Mouse (Mus musculus) natural killer cell, adult 2 months (primary cell): ENCODE results near the gene Arpc1a.
A peak's percentile ranks its signal among the peaks of the same experiment; 100 is the strongest.
"Not testable (repeated sequence)": the region's sequence is repeated elsewhere in the genome, so short reads cannot be mapped to it uniquely, and the experiment has no call there.

ENCODE experiments used
- DNase-seq, 2 experiments: peaks; one replicate each; pipeline ENCODE4 v3.0.0; 2022; ENCODE audit warnings: low spot score in 2 of 2

Arpc1a gene

DNA sequence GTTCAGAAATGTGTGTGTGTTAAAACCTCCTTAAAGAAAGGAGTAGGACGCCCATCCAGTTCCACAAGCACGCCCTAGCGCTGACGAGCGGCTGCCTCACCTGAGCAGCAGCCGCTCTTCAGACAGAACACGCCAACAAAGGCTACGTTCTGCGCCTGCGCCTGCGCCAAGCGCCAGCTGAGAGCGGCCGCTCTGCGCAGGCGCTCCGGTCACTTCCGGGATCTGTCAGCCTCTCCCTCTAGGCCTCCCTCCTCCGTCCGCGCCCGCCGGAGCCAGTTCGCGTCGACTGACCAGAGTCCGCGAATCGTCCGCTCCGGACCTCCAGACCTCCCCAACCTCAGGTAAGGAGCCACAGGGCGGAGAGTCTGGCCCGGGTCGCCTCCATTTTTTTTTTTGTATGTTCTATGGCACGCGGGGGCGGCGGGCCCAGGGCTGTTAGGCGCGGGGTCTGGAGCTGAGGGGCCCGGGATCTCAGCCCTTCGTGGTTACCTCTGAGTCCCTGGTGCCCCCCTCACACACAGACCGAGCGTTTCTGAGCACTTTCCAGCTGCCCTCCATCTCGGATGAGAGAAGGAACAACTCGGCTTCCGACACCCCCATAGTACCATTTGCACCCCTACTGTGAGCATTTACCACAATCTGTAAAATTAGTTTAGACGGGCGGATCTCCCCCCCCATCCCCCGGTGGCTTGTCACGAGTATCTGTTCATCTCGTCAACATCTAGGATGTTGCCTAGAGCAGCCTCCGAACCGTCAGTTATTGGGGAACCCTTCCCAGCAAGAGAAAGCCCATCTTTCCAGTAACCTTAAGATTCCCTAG is at the start of gene Arpc1a, which contains the start of gene Kpna7:
TSS of gene Arpc1a (plus strand) at position 199 of the 820 bp plus-strand sequence.
TSS of gene Kpna7 (minus strand) at position 399 of the 820 bp plus-strand sequence.
- DNase-seq = peak; percentile 87 to 93

DNA sequence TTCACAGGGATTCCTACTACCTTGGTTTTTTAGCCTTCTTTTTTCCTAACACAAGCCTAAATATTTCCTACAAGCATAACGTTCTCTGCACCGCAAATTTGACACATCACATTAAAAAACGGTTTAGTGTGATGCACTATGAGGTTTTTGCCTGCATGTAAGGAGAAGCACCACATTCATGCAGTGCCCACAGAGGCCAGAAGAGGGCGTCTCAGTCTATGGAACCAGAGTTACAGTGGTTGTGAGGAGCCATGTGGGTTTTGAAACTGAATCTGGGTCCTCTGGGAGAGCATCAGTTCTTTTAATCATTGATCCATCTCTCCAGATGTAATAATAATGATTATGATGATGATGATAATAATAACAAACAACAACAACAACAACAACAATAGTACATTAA is 42.0 kb upstream of the Arpc1a start:
- no peak for DNase-seq

GRCm38 (mm10) chr5:145042690-145043089 is 40.9 kb upstream of the Arpc1a start, which contains the start of gene 1700018F24Rik:
1700018F24Rik (plus strand) TSS chr5:145042990.
- not testable (repeated sequence) for DNase-seq

GRCm38 (mm10) chr5:145054187-145054586 is 29.4 kb upstream of the Arpc1a start:
- DNase-seq = not testable (repeated sequence)

GRCm38 (mm10) chr5:145057907-145058306 is 25.7 kb upstream of the Arpc1a start:
- DNase-seq = no peak

- no peak for DNase-seq
Measured at GRCm38 (mm10) chr5:145058722-145059121, 24.9 kb upstream of the Arpc1a start.

DNA sequence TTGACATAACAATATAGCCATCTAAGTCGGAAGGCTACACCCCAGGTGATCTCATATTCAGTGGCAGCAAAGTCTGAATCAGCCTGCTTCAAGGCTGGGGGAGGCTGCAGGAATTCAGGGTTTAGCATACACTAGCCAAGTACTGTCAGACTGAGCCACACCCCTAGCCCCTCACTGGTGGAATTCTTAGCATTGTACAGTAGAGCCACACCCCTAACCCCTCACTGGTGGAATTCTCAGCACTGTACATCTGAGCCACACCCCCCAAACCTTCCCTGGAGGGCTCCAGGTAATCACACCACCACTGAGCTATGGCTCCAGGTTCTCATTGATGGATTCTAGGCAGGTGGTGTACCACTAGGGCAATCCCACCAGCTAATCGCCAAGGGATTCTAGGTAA is 24.1 kb upstream of the Arpc1a start:
- DNase-seq = no peak

- DNase-seq = no peak
Measured at GRCm38 (mm10) chr5:145064765-145065340, 18.8 kb upstream of the Arpc1a start.

- DNase-seq = no peak
Measured at GRCm38 (mm10) chr5:145068863-145069262, 14.8 kb upstream of the Arpc1a start.

GRCm38 (mm10) chr5:145069707-145070106 is 13.9 kb upstream of the Arpc1a start:
- peak; percentile 41 to 60 for DNase-seq

DNA sequence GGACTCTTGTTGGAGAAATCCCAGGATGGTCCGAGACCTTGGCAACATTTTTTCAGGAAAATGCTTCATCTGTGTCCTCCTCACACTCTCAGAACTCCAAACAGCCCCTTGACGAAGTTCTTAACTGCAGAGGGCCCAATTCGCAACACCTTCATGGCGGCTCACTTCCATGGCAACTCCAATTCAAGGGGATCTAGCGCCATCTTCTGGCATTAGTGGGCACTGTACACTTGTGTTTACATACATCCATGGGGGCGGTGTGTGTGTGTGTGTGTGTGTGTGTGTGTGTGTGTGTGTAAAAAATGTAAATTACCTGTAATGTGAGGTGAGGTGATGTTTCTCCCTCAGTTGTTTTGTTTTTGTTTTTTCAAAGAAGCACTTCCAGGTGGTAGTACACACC is 12.3 kb upstream of the Arpc1a start:
- DNase-seq = no peak

- no peak for DNase-seq
Measured at GRCm38 (mm10) chr5:145075081-145075480, 8.5 kb upstream of the Arpc1a start.

DNA sequence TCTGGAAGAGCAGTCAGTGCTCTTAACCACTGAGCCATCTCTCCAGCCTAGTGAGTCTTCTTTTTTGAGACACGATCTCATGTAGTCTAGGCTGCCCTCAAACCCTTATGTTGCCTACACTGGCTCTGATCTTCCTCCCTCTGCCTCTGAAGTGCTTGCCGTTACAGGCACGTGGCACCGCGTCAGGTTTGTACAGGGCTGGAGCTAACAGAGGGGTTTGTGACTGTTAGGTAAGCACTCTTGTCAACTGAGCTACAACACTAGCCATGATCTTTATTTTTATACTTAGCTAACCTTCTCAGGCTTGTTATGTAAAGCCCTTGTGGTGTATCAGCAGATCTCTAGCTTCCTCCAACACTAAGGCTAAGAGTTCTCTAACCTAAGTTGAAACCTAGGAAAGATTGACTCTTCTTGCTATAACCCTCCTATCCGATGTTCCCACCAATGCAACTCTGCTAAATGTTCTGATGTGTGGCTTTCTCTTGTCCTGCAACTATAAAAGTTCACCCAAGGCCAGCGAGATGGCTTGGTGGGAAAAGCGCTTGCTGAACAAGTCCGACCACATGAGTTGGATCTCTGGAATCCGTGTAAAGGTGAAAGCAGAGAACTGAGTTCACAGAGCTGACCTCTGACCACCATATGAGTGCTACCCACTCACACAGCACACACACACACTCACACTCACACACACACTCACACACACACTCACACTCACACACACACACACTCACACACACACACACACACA is 1.6 kb upstream of the Arpc1a start:
- no peak for DNase-seq

DNA sequence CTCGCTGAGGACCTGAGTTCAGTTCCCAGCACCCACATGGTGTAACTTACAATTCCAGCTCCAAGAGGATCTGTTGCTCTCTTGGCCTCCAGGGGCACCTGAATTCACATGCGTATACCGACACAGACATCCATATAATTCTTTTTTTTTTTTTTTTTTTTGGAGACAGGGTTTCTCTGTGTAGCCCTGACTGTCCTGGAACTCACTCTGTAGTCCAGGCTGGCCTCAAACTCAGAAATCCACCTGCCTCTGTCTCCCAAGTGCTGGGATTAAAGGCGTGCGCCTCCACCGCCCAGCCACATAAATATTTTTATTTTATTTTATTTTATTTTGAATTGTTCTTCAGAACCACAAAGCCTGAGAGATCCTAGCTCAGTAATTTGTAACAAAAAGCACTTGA is 429 bp upstream of the Arpc1a start:
- not testable (repeated sequence) for DNase-seq

- DNase-seq = no peak
Measured at GRCm38 (mm10) chr5:145084822-145085221, 1.2 kb downstream of the Arpc1a start.

- no peak for DNase-seq
Measured at GRCm38 (mm10) chr5:145088186-145088585, 4.6 kb downstream of the Arpc1a start.

DNA sequence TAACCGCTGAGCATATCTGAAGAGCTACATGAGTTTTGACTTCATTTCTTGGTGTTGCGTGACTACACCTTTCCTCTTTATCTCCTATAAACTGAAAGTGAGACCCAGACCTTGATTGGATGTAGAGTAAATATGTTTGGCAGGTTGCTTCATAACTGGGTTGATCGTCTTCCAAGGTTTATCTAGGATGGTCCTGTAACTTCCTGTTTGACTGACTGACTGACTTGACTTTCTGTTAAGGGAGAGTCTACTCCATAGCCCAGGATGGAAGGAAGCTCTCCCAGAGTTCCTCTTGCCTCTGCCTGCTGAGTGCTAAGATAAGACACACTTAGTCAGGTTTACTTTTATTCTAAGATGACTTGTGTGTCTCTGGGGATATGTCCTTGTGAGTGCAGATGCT is 6.2 kb downstream of the Arpc1a start:
- no peak for DNase-seq

- no peak for DNase-seq
Measured at GRCm38 (mm10) chr5:145096195-145096594, 12.6 kb downstream of the Arpc1a start.

- no peak for DNase-seq
Measured at GRCm38 (mm10) chr5:145098340-145098821, 14.8 kb downstream of the Arpc1a start.

DNA sequence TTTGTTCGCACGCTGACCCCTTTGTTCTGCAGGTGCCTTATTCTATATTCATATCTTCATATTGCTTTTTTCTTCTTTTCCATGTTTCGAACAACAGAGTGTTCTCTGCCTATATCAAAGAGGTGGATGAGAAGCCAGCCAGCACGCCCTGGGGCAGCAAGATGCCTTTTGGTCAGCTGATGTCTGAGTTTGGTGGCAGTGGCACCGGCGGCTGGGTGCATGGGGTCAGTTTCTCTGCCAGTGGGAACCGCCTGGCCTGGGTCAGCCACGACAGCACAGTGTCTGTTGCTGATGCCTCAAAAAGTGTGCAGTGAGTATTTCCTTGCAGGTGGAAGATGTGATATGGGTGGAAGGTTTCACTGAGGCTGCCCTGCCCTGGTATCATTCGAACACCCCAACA is 17.3 kb downstream of the Arpc1a start:
- DNase-seq = no peak

- DNase-seq = not testable (repeated sequence)
Measured at GRCm38 (mm10) chr5:145101451-145101850, 17.8 kb downstream of the Arpc1a start.

- DNase-seq = no peak
Measured at GRCm38 (mm10) chr5:145102706-145103105, 19.1 kb downstream of the Arpc1a start.
